Mouse (Mus musculus) brown adipose tissue, adult 24 weeks (tissue): Measurements from ENCODE around the gene Cbx5. TPM values are rescaled to one million over a fixed set of nuclear protein-coding genes. Genes with fewer than 3 reads are reported as not detected.
"Not testable (repeated sequence)": the region's sequence is repeated elsewhere in the genome, so short reads cannot be mapped to it uniquely, and the experiment has no call there.

ENCODE experiments used
- H3K27ac ChIP-seq: fragments of 200-500 bp; replicated peaks from 2 replicates; pipeline ENCODE4 v1.5.1; 2012; ENCODE audit warnings: low read depth, mild to moderate bottlenecking, low read length
- H3K4me1 ChIP-seq: fragments of 200-500 bp; 2 replicates; pipeline ENCODE4 v1.6.1; 2012; ENCODE audit warnings: low read length, mixed read lengths; ENCODE audit not compliant: control insufficient read depth, insufficient read depth, insufficient read length
- H3K4me3 ChIP-seq: fragments of 200-500 bp; 2 replicates; pipeline ENCODE4 v1.5.1; 2012; ENCODE audit warnings: low read depth, mild to moderate bottlenecking, low read length, moderate library complexity; ENCODE audit not compliant: insufficient read depth
- polyA plus RNA-seq: library from polyadenylated mRNA; stranded (reverse); fragments of >200 nt; gene quantifications from 2 replicates; pipeline ENCODE4 v1.2.4, GENCODE M21; 2012; ENCODE audit not compliant: missing spikeins, insufficient read depth, insufficient read length

Cbx5 gene
- 29.2 and 37.9 TPM in 2 replicates for polyA plus RNA-seq

GRCm38 (mm10) chr15:103239685-103240159 lies at the start of gene Cbx5:
Gene Cbx5 (minus strand): TSS chr15:103239816.
- peaks cover 3% of the 10 kb centered on the region; the same call in 1 of the 2 replicates for H3K4me1 ChIP-seq
- peak within 1 kb of the TSS; percentile 94 for H3K27ac ChIP-seq
- H3K4me3 ChIP-seq: peak within 1 kb of the TSS; percentile 87

GRCm38 (mm10) chr15:103285778-103286417 lies 46.3 kb upstream of the Cbx5 start:
- no peak overlapping the region for H3K4me3 ChIP-seq
- H3K4me1 ChIP-seq: peaks cover 6% of the 10 kb centered on the region; the same call in 1 of the 2 replicates
- H3K27ac ChIP-seq: no peak overlapping the region

GRCm38 (mm10) chr15:103284647-103285046 lies 45.0 kb upstream of the Cbx5 start:
- Histone ChIP-seq H3K4me1 (peaks cover 6% of the 10 kb centered on the region; the same call in 1 of the 2 replicates), H3K27ac (no peak overlapping the region), H3K4me3 (no peak overlapping the region)

GRCm38 (mm10) chr15:103284066-103284465 lies 44.5 kb upstream of the Cbx5 start:
- H3K4me3 ChIP-seq: no peak overlapping the region
- no peak overlapping the region for H3K27ac ChIP-seq
- peaks cover 6% of the 10 kb centered on the region; the same call in 1 of the 2 replicates for H3K4me1 ChIP-seq

GRCm38 (mm10) chr15:103281465-103282205 lies 42.0 kb upstream of the Cbx5 start:
- no peak overlapping the region for H3K27ac ChIP-seq
- no peak overlapping the region for H3K4me3 ChIP-seq
- peaks cover 6% of the 10 kb centered on the region; the same call in 1 of the 2 replicates for H3K4me1 ChIP-seq

- Histone ChIP-seq H3K27ac (no peak overlapping the region), H3K4me1 (peaks cover 2% of the 10 kb centered on the region; the same call in 1 of the 2 replicates), H3K4me3 (no peak overlapping the region)
Measured at GRCm38 (mm10) chr15:103280817-103281464, 41.3 kb upstream of the Cbx5 start.

- Histone ChIP-seq H3K4me1 (no peaks in the 10 kb centered on the region), H3K4me3 (no peak overlapping the region), H3K27ac (no peak overlapping the region)
Measured at GRCm38 (mm10) chr15:103279750-103280149, 40.1 kb upstream of the Cbx5 start.

- H3K4me3 ChIP-seq: no peak overlapping the region
- peaks cover 2% of the 10 kb centered on the region; the same call in 1 of the 2 replicates for H3K4me1 ChIP-seq
- no peak overlapping the region for H3K27ac ChIP-seq
Measured at GRCm38 (mm10) chr15:103277949-103278348, 38.3 kb upstream of the Cbx5 start.

- H3K4me3 ChIP-seq, H3K27ac ChIP-seq, H3K4me1 ChIP-seq: not testable (repeated sequence)
Measured at GRCm38 (mm10) chr15:103275943-103276342, 36.3 kb upstream of the Cbx5 start.

GRCm38 (mm10) chr15:103272419-103273279 lies 33.0 kb upstream of the Cbx5 start, which contains the start of gene Copz1:
Gene Copz1 (plus strand): TSS chr15:103272714.
- Histone ChIP-seq H3K4me1 (peaks cover 2% of the 10 kb centered on the region; the same call in 1 of the 2 replicates), H3K27ac (no peak within 1 kb of the TSS), H3K4me3 (peak within 1 kb of the TSS; percentile 68)

- no peak overlapping the region for H3K27ac ChIP-seq
- no peak overlapping the region for H3K4me3 ChIP-seq
- H3K4me1 ChIP-seq: peaks cover 2% of the 10 kb centered on the region; the same call in 1 of the 2 replicates
Measured at GRCm38 (mm10) chr15:103268903-103269302, 29.3 kb upstream of the Cbx5 start.

GRCm38 (mm10) chr15:103264794-103265193 lies 25.2 kb upstream of the Cbx5 start:
- Histone ChIP-seq H3K4me1 (no peaks in the 10 kb centered on the region), H3K4me3 (no peak overlapping the region), H3K27ac (no peak overlapping the region)

- no peak overlapping the region for H3K27ac ChIP-seq
- H3K4me3 ChIP-seq: no peak overlapping the region
- H3K4me1 ChIP-seq: peaks cover 5% of the 10 kb centered on the region; the same call in 1 of the 2 replicates
Measured at GRCm38 (mm10) chr15:103259989-103260388, 20.4 kb upstream of the Cbx5 start.

GRCm38 (mm10) chr15:103259162-103259561 lies 19.5 kb upstream of the Cbx5 start:
- Histone ChIP-seq H3K4me1 (peaks cover 5% of the 10 kb centered on the region; the same call in 1 of the 2 replicates), H3K27ac (no peak overlapping the region), H3K4me3 (no peak overlapping the region)
